Mouse (Mus musculus): ENCODE data around the gene Slc38a11. TPM values are rescaled to one million over a fixed set of nuclear protein-coding genes. Genes with fewer than 3 reads are reported as not detected.

Gene Slc38a11
- 10 to 100 TPM; 20.1 to 43.2 (median 28.4) TPM for total RNA-seq (2022)

- DNase-seq = no peak
Measured at GRCm38 (mm10) chr2:65363828-65364497, at the start of gene Slc38a11. Gene Slc38a11 (minus strand): TSS chr2:65364034.

DNA sequence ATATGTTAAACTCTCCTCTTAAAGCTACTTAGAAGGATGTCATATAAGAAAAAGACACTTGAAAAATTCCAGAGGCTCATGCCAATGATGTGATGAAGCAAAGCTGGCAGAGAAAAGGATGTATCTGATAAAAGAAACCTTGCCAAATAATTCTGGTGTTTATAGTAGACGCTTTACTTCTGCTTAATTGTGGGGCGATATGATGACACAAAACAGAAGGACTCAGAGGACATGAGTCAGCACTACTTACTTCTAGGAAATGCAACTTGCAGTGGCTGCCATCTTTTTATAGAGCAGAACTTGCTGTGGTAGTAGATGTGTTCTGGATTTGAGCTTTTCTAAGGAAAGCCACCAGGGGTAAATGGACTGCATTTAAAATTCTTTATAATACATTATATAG lies 43.3 kb upstream of the Slc38a11 start:
- no peak for DNase-seq

- DNase-seq = no peak
Measured at GRCm38 (mm10) chr2:65405407-65405806, 41.6 kb upstream of the Slc38a11 start.

- no peak for DNase-seq
Measured at GRCm38 (mm10) chr2:65402001-65402400, 38.2 kb upstream of the Slc38a11 start.

DNA sequence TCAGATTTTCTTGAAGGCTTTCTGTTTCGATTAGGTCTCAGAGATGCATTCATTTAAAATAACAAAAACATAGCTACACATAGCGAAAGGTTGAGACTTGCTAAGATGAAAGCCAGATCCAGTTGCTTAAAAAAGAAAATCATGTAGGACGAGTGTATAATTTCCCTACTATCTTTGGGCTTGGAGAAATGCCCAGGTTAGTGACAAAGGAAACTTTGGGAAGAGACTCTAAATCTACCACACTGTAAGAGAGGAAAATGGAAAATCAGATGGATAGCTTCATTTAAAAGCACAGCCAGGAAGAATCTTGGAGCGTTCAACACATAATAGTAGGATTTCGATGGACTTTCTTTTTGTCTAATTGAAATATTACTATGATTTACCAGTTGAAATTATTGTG lies 36.1 kb upstream of the Slc38a11 start:
- DNase-seq = no peak

- no peak for DNase-seq
Measured at GRCm38 (mm10) chr2:65396128-65396527, 32.3 kb upstream of the Slc38a11 start.

GRCm38 (mm10) chr2:65393061-65393460 lies 29.2 kb upstream of the Slc38a11 start:
- no peak for DNase-seq

- DNase-seq = no peak
Measured at GRCm38 (mm10) chr2:65391322-65391721, 27.5 kb upstream of the Slc38a11 start.

GRCm38 (mm10) chr2:65384815-65385214 lies 21.0 kb upstream of the Slc38a11 start:
- no peak for DNase-seq

DNA sequence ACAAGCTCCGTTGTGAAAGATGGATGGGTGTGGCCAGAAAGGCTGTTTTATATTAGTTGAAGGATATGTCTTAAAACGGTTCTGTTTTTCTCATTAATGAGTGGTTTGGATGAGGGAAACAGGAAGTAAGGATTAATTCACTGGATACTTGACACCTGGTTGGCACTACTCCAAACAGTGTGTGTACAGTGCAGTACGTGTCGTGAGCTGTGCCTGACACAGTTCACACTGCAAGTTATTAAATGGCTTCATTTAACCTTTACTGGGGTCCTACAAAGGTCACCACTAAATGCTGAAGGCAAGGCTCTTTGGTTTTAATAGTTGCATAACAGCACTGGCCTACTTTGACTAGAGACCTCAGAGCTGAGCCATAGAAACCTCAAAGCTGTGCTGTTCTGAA lies 18.7 kb upstream of the Slc38a11 start:
- no peak for DNase-seq

DNA sequence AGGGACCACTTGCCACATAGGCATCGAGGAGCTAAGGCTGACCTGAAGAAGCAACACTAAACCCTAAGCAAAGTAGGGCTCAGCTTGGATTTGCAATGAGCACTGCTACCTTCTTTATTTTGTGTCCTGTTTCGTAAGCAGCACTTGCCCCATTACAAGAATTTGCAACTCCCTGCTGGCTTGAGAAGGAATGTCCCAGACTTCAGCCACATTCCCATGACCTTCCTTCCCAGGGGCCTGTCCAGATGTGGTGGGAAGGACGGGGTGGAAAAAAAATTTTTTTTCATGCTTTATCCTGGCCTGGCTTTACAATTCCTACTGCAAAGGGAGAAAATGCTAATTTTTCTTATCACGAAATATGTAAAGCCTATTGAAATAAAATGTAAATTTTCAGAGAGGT lies 14.6 kb upstream of the Slc38a11 start:
- DNase-seq = no peak

DNA sequence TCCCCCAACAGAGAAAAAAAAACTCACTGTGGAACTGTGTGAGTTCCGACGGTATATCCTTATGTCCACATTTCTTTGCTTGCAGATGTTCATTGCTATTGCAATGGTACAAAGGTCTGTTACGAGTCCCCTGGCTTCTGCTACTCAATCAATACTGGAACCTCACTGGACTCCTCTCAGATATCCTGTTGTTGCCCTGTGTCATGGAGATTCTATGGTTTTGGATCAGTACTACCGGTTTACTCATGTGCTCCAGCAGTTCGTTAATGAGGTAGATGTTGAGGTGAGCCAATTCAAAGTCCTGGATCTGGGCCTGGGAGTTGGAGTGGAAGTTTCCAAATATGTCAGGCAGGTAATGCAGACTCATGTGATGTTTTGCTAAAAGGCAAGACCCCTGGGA lies 10.6 kb upstream of the Slc38a11 start:
- no peak for DNase-seq

GRCm38 (mm10) chr2:65373076-65373475 lies 9.2 kb upstream of the Slc38a11 start:
- no peak for DNase-seq

- DNase-seq = no peak
Measured at GRCm38 (mm10) chr2:65360736-65361475, 2.9 kb downstream of the Slc38a11 start.

DNA sequence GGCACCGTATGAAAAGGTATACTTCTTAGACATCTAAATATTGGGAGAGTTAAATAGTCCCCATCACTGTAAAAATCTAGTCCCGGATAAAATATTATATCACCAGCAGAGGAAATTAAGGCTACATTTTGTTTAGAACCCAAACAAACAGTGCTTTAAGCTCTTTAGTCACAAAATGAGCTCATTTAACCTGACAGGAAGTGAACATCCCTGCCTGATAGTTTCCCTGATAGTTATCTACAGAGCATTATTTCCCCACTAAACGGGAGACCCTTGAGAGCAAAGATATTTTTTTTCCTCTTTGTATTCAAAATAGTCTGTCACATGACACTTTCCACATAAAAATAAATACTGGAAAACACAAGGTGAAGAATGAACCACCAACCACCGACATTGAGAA lies 16.5 kb downstream of the Slc38a11 start:
- no peak for DNase-seq

DNA sequence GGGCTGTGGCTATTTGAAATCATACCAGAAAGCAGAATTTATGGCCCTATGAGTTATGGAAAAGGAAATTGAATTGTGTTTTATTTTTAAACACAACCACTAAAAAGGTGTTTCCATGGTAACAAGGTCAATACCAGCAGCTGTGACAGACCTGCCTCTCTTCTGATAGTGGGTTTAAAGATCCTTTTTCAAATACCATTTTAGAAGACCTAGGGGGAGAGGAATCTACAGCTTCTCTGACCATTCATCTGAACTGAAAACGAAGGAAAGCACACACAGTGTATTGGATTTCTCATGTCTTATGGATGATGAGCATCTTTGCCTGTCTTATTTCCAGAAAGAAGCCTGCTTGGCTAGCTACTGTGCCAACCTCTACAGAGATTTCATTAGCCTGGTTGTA lies 16.9 kb downstream of the Slc38a11 start:
- no peak for DNase-seq

DNA sequence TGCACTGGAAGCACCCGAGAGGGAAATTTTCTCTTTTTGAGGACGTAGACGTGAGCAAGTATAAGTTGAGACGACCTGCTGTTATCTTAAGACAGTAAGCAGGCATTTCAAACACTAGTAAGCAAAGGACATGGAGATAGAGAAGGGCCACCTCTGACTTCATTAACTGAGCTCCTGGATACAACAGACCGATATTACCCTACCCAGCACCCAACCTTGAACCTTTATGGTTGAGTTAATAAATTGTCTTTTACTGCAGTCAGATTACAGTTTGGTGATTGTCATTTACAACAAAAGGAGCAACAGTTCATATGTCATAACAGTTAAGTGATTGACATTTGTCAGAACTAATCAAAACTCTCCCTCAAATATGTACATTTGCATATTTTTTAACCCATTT lies 17.8 kb downstream of the Slc38a11 start:
- DNase-seq = no peak

GRCm38 (mm10) chr2:65342057-65342456 lies 21.8 kb downstream of the Slc38a11 start:
- peak; percentile 23 for DNase-seq

DNA sequence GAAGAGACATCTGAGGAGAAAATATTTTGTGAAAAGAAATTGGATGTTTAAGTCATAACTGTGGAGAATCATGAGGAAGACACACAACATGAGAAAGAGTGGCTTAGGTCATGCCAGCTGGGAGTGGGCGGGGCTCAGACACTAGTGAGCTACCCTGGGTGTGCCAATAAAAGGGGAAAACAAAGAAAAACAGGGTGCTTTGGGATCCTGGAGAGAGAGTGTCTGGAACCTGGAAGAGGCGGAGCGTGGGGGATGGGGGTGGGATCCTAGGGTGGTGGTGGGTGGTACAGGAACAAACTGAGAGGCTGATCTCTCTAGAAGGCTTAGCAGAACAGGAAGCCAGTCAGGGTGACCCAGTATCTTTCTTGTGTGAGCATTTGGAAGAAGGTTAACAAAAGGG lies 23.0 kb downstream of the Slc38a11 start:
- no peak for DNase-seq

DNA sequence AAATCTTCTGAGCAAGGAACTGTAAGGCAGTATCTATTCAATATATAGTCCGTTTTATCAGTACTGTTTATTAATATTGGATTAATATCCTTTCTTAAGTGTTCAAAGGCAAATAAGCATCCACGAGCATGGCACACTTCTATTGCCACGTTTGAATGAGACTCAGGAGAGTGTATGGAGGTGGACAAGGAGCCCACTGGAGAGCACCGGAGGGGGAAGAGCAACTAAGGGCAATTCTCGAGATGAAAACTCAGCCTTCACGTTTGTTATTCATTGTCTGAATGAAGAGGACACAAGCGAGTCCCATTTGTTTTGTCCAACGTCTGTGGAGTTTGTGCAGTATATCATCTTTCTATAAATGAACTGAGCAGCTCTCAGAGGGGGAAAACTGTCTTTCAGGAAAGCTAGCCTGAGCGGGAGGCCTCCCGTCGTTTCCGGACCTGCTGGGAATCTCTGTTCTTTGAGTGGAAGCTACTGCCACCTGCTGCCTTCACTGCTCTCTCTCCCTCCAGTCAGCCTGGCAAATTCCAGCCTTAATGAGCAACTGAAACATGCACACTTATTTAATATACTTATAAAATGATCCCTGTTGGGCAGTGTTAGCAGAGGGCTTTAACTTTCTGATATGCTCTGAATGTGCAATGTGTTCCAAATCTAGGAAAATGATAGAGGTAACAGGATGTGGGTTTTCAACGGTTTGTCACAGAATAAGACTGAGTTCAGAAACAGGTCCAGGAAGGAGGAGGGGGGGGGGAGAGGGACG lies 26.3 kb downstream of the Slc38a11 start:
- peak; percentile 63 for DNase-seq

DNA sequence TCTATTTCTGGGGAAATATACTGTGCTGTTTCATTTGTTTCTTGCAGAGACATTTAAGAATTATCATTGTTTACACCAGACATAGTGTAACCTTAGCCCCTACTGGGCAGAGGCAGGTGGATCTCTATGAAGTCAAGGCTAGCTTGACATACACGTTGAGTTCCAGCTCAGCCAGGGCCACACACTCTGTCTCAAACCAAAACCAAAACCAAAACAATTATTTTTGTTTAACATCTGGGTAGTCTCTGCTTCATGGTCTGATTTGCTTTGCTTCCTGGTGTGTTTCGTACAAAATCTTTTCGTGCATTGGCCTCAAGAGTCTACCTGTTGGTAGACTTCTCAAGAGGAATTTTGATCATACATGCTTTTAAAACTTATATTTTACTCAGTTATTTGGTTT lies 27.2 kb downstream of the Slc38a11 start:
- DNase-seq = no peak

DNA sequence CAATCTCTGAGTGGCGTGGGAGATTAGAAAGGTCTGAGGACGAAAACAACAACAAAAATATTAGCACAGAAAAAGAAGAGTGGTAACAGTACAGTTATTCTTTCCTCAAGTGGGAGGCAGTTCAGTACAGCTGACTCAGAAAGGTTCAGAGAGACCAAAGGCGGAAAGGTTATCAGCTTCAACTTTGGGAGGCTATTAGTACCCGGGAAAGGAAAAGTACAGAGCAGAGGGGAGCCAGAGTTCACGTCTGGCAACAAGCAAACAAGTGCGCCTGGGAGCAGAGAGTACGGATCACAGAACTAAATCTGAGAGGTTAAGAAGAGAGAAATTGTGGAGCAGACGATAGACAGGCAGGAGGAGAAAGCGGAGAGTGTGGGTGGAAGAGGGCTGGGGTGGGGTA lies 29.7 kb downstream of the Slc38a11 start:
- peak; percentile 16 for DNase-seq

DNA sequence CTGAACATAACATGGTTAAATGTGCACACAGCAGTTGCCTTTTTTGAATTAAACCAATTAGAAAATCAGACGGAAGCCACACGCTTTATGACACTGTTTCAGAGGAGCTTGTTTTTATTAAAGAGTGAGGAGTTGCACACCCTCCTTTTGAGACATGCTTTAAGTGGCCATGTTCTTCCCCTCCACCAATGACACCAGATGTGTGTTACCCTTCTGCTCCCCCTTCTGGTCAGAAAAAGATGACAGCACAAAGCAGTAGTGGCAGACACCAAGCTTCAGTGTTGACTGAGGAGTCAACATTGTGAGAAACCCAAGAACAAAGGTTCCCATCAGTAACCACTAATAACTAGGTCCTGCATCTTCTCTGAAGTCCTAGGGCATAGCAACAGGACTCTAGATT lies 32.5 kb downstream of the Slc38a11 start:
- peak; percentile 48 for DNase-seq

Data from adrenal gland, adult 8-10 months (tissue).